Mouse (Mus musculus) C2C12 (cell line): ENCODE measurements around the gene Slc22a5. TPM values are rescaled to one million over a fixed set of nuclear protein-coding genes. Genes with fewer than 3 reads are reported as not detected.

Source experiments
- H3K27me3 ChIP-seq: one replicate; pipeline ENCODE4 v1.6.1; 2011; ENCODE audit not compliant: control insufficient read depth, insufficient read depth, insufficient read length
- H3K36me3 ChIP-seq: one replicate; pipeline ENCODE4 v1.6.1; 2011; ENCODE audit not compliant: control insufficient read depth, insufficient read depth
- H3K4me3 ChIP-seq: one replicate; pipeline ENCODE4 v1.5.1; 2011; ENCODE audit warnings: mild to moderate bottlenecking, control low read depth; ENCODE audit not compliant: poor library complexity, insufficient read depth, severe bottlenecking
- H3K79me2 ChIP-seq: one replicate; pipeline ENCODE4 v1.6.1; 2011; ENCODE audit not compliant: control insufficient read depth, insufficient read depth
- H3K79me3 ChIP-seq: one replicate; pipeline ENCODE4 v1.6.1; 2011; ENCODE audit warnings: low read depth, control low read depth
- H3ac ChIP-seq: one replicate; pipeline ENCODE3; 2011; ENCODE audit warnings: low read depth; ENCODE audit not compliant: control insufficient read depth, insufficient read length
- CEBPB ChIP-seq: IDR thresholded peaks from one replicate; pipeline ENCODE4 v1.6.1; 2011; ENCODE audit warnings: low read depth, mild to moderate bottlenecking, control low read depth, moderate library complexity
- CTCF ChIP-seq: IDR thresholded peaks from one replicate; pipeline ENCODE4 v1.5.1; 2011; ENCODE audit not compliant: control insufficient read depth, insufficient read depth, insufficient read length
- FOSL1 ChIP-seq: IDR thresholded peaks from one replicate; pipeline ENCODE4 v1.8.0; 2011; ENCODE audit warnings: mild to moderate bottlenecking, low read length; ENCODE audit not compliant: poor library complexity, insufficient read depth, severe bottlenecking
- MAX ChIP-seq: IDR thresholded peaks from one replicate; pipeline ENCODE4 v1.6.1; 2011; ENCODE audit warnings: mild to moderate bottlenecking, control low read depth
- MYOD1 ChIP-seq: IDR thresholded peaks from one replicate; pipeline ENCODE4 v1.6.1; 2011; ENCODE audit warnings: low read depth; ENCODE audit not compliant: control insufficient read depth, insufficient read length
- MYOG ChIP-seq: IDR thresholded peaks from one replicate; pipeline ENCODE4 v1.6.1; 2011; ENCODE audit not compliant: control insufficient read depth, insufficient read length; ENCODE audit errors: extremely low read depth
- USF1 ChIP-seq: IDR thresholded peaks from one replicate; pipeline ENCODE4 v1.6.1; 2011; ENCODE audit warnings: low read depth, mild to moderate bottlenecking, control low read depth, moderate library complexity
- polyA plus RNA-seq: library from polyadenylated mRNA; unstranded; fragments of >200 nt; fragmentation: generic; extraction: Trizol; gene quantifications from one replicate; pipeline ENCODE4 v1.2.1, GENCODE M21; 2012; ENCODE audit warnings: missing spikeins

The Slc22a5 gene
- polyA plus RNA-seq, 1 experiment = 2.9 TPM

DNA sequence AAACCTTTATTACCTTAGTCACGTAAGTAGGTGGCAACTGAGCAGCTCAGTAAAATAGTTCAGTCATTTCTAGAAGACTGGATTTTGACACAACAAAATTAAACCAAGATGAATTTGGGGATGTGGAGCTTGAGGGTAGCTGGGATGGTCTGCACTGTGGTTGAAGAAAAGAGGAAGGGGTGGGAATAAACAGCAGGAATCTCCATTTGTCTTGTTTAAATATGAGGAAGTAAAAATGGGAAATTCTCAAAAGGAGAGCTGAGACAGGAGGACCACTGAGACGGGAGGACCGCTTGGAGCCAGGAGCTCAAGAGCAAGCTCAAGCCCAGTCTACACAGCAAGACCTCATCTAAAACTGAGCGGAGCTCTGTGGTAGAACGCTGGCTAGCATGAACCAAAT is 34.8 kb upstream of the Slc22a5 start:
- Histone ChIP-seq H3K27me3 (no peaks in the 10 kb centered on the region), H3ac (no peak overlapping the region), H3K36me3 (no peaks in the 10 kb centered on the region), H3K79me2 (no peaks in the 10 kb centered on the region), H3K4me3 (no peak overlapping the region), H3K79me3 (no peaks in the 10 kb centered on the region)
- TF ChIP-seq USF1 = no peak

DNA sequence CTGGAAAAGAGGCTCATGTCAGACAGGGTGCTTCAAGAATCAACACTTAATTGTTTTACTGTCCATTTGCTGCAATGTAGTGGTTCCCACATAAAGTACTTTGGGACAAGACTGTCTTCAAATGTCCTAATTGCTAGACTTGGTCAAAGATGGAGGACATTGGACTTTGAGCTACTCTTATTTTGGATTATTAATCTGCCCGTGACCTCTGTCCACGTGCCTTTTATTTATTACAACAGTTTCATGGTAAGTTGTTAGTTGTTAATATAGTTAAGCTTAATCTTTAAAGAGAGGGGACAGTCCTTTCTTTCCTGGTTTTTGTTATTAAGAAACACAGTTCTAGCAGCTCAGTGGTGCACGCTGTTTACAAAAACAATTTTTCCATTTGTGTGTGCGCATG is 27.4 kb upstream of the Slc22a5 start:
- no peak for TF ChIP-seq FOSL1
- TF ChIP-seq CEBPB = no peak
- no peak for TF ChIP-seq CTCF
- TF ChIP-seq USF1 = no peak
- no peak for TF ChIP-seq MAX
- no peak for TF ChIP-seq MYOD1
- TF ChIP-seq MYOG = no peak
- H3K4me3 ChIP-seq = no peak overlapping the region
- no peaks in the 10 kb centered on the region for H3K27me3 ChIP-seq
- H3K36me3 ChIP-seq = no peaks in the 10 kb centered on the region
- H3K79me3 ChIP-seq = no peaks in the 10 kb centered on the region
- no peaks in the 10 kb centered on the region for H3K79me2 ChIP-seq
- no peak overlapping the region for H3ac ChIP-seq

DNA sequence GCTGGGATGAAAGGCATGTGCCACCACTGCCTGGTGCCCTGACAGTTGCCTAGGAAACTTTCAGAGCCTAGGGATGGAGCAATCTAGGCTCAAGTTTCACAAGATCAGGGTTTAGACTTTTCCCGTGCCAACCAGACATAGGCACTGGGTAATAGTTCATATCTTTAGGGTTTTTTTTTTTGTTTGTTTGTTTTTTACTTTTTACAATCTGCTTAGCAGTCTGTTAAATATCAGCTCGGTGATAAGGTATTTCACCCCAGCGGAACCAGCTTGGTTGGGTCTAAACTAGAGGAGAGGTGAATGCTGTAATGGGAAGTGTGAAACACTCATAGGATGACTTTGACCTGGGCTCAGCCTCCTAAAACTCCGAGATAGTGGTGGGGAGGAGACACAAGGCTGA is 19.6 kb upstream of the Slc22a5 start:
- Histone ChIP-seq H3K36me3 (no peaks in the 10 kb centered on the region), H3K4me3 (no peak overlapping the region), H3K79me3 (no peaks in the 10 kb centered on the region), H3ac (no peak overlapping the region), H3K27me3 (no peaks in the 10 kb centered on the region), H3K79me2 (no peaks in the 10 kb centered on the region)
- TF ChIP-seq CTCF (no peak), CEBPB (no peak), MYOD1 (no peak), MAX (no peak), MYOG (no peak), FOSL1 (no peak), USF1 (no peak)

DNA sequence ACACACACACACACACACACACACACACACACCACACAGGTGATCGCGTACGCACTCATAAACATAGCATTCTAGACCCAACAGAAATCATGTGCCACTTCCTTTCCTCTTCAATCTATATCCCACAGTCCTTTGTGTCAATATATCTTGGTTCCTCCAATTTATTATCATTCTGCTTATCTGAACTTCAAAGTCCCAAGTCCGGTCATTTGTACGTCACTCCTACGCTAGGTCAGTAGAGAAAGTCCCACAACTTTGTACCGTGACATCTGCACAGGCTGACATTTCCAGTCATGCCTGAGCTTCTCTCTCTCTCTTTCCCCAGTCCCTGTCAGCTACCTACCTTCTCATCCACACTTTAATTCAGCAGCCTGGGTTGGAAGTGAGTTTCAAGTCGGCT is 17.2 kb upstream of the Slc22a5 start:
- H3K4me3 ChIP-seq = no peak overlapping the region
- no peak overlapping the region for H3ac ChIP-seq
- H3K79me2 ChIP-seq = no peaks in the 10 kb centered on the region
- H3K36me3 ChIP-seq = no peaks in the 10 kb centered on the region
- H3K79me3 ChIP-seq = no peaks in the 10 kb centered on the region
- no peaks in the 10 kb centered on the region for H3K27me3 ChIP-seq
- no peak for TF ChIP-seq MAX
- TF ChIP-seq USF1 = no peak
- no peak for TF ChIP-seq MYOG
- no peak for TF ChIP-seq CTCF
- no peak for TF ChIP-seq CEBPB
- no peak for TF ChIP-seq FOSL1
- no peak for TF ChIP-seq MYOD1

DNA sequence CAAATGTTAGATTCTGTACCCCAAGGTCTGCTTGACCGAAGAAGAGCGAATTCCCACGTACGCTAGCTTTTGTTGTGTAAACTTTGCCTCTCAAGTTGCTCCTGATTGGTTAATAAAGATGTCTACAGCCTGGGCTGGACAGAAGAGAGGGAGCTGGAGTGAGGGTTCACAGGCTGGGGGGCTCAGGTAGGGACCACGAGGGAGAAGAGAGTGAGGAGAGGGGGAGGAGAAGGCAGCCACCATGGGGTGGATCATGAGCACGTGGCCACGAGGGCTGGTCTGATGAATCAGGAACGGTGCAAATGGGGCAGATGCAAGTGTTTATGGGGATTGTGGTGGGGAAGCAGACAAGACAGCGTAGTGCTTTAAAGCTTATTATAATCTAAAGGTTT is 13.1 kb upstream of the Slc22a5 start:
- no peaks in the 10 kb centered on the region for H3K36me3 ChIP-seq
- H3K27me3 ChIP-seq = no peaks in the 10 kb centered on the region
- H3K79me2 ChIP-seq = no peaks in the 10 kb centered on the region
- H3K4me3 ChIP-seq = no peak overlapping the region
- no peak overlapping the region for H3ac ChIP-seq
- H3K79me3 ChIP-seq = no peaks in the 10 kb centered on the region
- no peak for TF ChIP-seq MAX
- no peak for TF ChIP-seq FOSL1
- TF ChIP-seq MYOD1 = no peak
- TF ChIP-seq USF1 = no peak
- TF ChIP-seq CTCF = no peak
- no peak for TF ChIP-seq MYOG
- no peak for TF ChIP-seq CEBPB

DNA sequence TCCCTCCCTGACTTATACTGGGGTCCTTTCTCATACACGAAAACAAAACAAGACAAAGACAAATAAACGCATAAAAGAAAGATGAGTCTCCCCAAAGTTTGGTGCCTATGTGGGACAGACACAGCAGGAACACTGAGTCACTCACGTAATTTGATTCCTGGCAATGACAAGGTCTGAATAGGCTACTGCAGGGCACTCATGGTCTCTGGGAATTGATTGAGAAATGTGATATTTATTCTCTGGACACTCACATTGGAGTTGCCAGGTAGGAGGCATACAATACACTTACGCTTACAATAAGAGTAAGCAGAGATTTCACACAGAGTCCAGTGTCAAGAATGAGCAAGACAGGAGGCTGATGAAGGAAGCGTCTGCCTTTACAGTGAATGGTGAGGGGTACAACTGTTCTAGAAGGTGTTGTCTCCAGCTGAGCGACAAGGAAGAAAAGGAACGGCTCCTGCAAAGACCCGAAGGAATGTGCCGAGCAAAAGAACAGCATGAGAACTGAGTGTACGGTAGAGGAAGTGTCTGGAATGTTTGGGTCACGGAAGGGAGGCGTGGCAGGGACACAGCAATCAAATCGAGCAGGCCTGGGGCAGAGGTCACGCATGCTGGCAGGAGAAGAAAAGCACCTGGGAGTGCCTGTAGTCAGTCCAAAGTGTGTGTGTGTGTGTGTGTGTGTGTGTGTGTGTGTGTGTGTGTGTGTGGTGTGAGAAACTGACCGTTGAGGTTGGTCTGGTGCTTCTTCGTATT is 12.5 kb upstream of the Slc22a5 start:
- Histone ChIP-seq H3ac (no peak overlapping the region), H3K79me2 (no peaks in the 10 kb centered on the region), H3K36me3 (no peaks in the 10 kb centered on the region), H3K27me3 (no peaks in the 10 kb centered on the region), H3K79me3 (no peaks in the 10 kb centered on the region), H3K4me3 (no peak overlapping the region)
- TF ChIP-seq MYOG (no peak), MYOD1 (no peak), CTCF (no peak), FOSL1 (peak; percentile 69), CEBPB (peak; percentile 15), MAX (no peak), USF1 (no peak)
